Mouse (Mus musculus): Measurements from ENCODE around the gene Celf2. TPM values are rescaled to one million over a fixed set of nuclear protein-coding genes. Genes with fewer than 3 reads are reported as not detected.

Celf2 gene
- total RNA-seq, 2 experiments from 2014 or later = 489 to 533 TPM

- no peak for DNase-seq (ENCODE audit: low spot score in 2 of 2)
Measured at GRCm38 (mm10) chr2:7040940-7041339, 468.4 kb downstream of the Celf2 start.

GRCm38 (mm10) chr2:7038991-7039390, 470.4 kb downstream of the Celf2 start:
- peak in 1 of 2 experiments; percentile 44 for DNase-seq (ENCODE audit: low spot score in 2 of 2)

GRCm38 (mm10) chr2:7031389-7031788, 478.0 kb downstream of the Celf2 start:
- DNase-seq (ENCODE audit: low spot score in 2 of 2) = no peak

GRCm38 (mm10) chr2:7026737-7027136, 482.6 kb downstream of the Celf2 start:
- no peak for DNase-seq (ENCODE audit: low spot score in 2 of 2)

- no peak for DNase-seq (ENCODE audit: low spot score in 2 of 2)
Measured at GRCm38 (mm10) chr2:7025594-7025993, 483.8 kb downstream of the Celf2 start.

- DNase-seq (ENCODE audit: low spot score in 2 of 2) = no peak
Measured at GRCm38 (mm10) chr2:7022184-7022583, 487.2 kb downstream of the Celf2 start.

- no peak for DNase-seq (ENCODE audit: low spot score in 2 of 2)
Measured at GRCm38 (mm10) chr2:7017384-7018113, 491.8 kb downstream of the Celf2 start.

GRCm38 (mm10) chr2:7013126-7013525, 496.2 kb downstream of the Celf2 start:
- DNase-seq (ENCODE audit: low spot score in 2 of 2) = no peak

- peak in 1 of 2 experiments; percentile 24 for DNase-seq (ENCODE audit: low spot score in 2 of 2)
Measured at GRCm38 (mm10) chr2:7006816-7007215, 502.5 kb downstream of the Celf2 start.

GRCm38 (mm10) chr2:7001967-7002366, 507.4 kb downstream of the Celf2 start:
- DNase-seq (ENCODE audit: low spot score in 2 of 2) = no peak

- DNase-seq (ENCODE audit: low spot score in 2 of 2) = no peak
Measured at GRCm38 (mm10) chr2:6991010-6991421, 518.3 kb downstream of the Celf2 start.

GRCm38 (mm10) chr2:6985706-6986105, 523.7 kb downstream of the Celf2 start:
- DNase-seq (ENCODE audit: low spot score in 2 of 2) = no peak

GRCm38 (mm10) chr2:6983902-6984301, 525.5 kb downstream of the Celf2 start:
- DNase-seq (ENCODE audit: low spot score in 2 of 2) = no peak

- no peak for DNase-seq (ENCODE audit: low spot score in 2 of 2)
Measured at GRCm38 (mm10) chr2:6976300-6976699, 533.1 kb downstream of the Celf2 start.

- DNase-seq (ENCODE audit: low spot score in 2 of 2) = peak in 1 of 2 experiments; percentile 26
Measured at GRCm38 (mm10) chr2:6969228-6969627, 540.1 kb downstream of the Celf2 start.

- DNase-seq (ENCODE audit: low spot score in 2 of 2) = no peak
Measured at GRCm38 (mm10) chr2:6965243-6965642, 544.1 kb downstream of the Celf2 start.

- no peak for DNase-seq (ENCODE audit: low spot score in 2 of 2)
Measured at GRCm38 (mm10) chr2:6950702-6951101, 558.7 kb downstream of the Celf2 start.

- peak in 1 of 2 experiments; percentile 50 for DNase-seq (ENCODE audit: low spot score in 2 of 2)
Measured at GRCm38 (mm10) chr2:6945638-6946415, 563.5 kb downstream of the Celf2 start.

GRCm38 (mm10) chr2:6943651-6944050, 565.7 kb downstream of the Celf2 start:
- DNase-seq (ENCODE audit: low spot score in 2 of 2) = no peak

- DNase-seq (ENCODE audit: low spot score in 2 of 2) = no peak
Measured at GRCm38 (mm10) chr2:6942635-6943390, 566.5 kb downstream of the Celf2 start.

- no peak for DNase-seq (ENCODE audit: low spot score in 2 of 2)
Measured at GRCm38 (mm10) chr2:6939143-6939542, 570.2 kb downstream of the Celf2 start.

GRCm38 (mm10) chr2:6933130-6933529, 576.2 kb downstream of the Celf2 start:
- no peak for DNase-seq (ENCODE audit: low spot score in 2 of 2)

Data from layer of hippocampus, postnatal 14 days (tissue).